In the genomic region with DNA sequence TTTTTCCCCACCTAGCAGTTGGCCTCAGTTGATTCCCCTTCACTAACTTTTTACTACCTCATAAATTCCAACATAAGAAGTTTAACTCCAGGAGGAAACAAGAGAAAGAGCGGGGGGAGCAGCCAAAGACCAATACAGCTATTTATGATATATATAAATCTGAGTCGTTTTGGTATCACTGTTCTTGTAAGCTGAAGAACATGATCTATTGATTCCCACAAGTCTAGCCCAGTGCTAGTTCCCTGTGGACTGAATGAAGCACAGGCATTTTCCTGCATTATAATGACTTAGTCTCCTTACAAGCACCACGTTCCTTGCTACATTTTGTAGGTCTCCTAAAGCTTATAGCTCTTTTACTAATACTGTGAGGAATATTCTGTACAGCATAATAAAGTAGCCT, we compare ENCODE assay signal across 28 mouse cellular contexts.
"Had no signal": no experiment of that assay in that cellular context is flagged by ENCODE, and none has a peak within 500 bp of the region (broad histone marks: within the 10 kb centered on the region; RNA-seq: fewer than 3 reads in every experiment).

No protein-coding gene starts in this region.

- ATAC-seq: forebrain, embryonic 16.5 days; hindbrain, embryonic 16.5 days; inflammation-experienced regulatory T-cells, adult 6 months; intestine, embryonic 15.5 days; intestine, postnatal 0 days had no signal

- H3K4me2 ChIP-seq: heart, embryonic 12.5 days; hindbrain, embryonic 12.5 days; hindbrain, embryonic 14.5 days; intestine, embryonic 15.5 days; limb, embryonic 12.5 days; liver, embryonic 11.5 days; liver, embryonic 13.5 days; liver, embryonic 15.5 days had no signal

- H3K4me1 ChIP-seq: heart, embryonic 10.5 days; heart, embryonic 12.5 days; hindbrain, embryonic 10.5 days; hindbrain, embryonic 12.5 days; intestine, embryonic 15.5 days; liver, embryonic 13.5 days; liver, embryonic 15.5 days had no signal

- H3K9me3 ChIP-seq: heart, embryonic 10.5 days; heart, embryonic 12.5 days; hindbrain, embryonic 10.5 days; hindbrain, embryonic 12.5 days; intestine, embryonic 15.5 days; limb, embryonic 12.5 days; liver, embryonic 13.5 days; liver, embryonic 15.5 days had no signal

- H3K27ac ChIP-seq: gastrocnemius, adult 2 months; heart, embryonic 10.5 days; hindbrain, embryonic 10.5 days; hindbrain, embryonic 12.5 days; hindbrain, embryonic 14.5 days; intestine, embryonic 15.5 days; layer of hippocampus, adult 2 months; limb, embryonic 12.5 days; liver, embryonic 13.5 days; liver, embryonic 15.5 days had no signal

- H3K36me3 ChIP-seq: heart, embryonic 10.5 days; heart, embryonic 12.5 days; hindbrain, embryonic 10.5 days; hindbrain, embryonic 12.5 days; intestine, embryonic 15.5 days; limb, embryonic 12.5 days; liver, embryonic 13.5 days; liver, embryonic 15.5 days had no signal

- H3K4me3 ChIP-seq: gastrocnemius, adult 2 months; heart, embryonic 10.5 days; heart, embryonic 12.5 days; hindbrain, embryonic 10.5 days; hindbrain, embryonic 12.5 days; intestine, embryonic 15.5 days; layer of hippocampus, adult 2 months; limb, embryonic 12.5 days; liver, embryonic 13.5 days; liver, embryonic 15.5 days had no signal

- H3K9ac ChIP-seq: heart, embryonic 12.5 days; hindbrain, embryonic 12.5 days; hindbrain, embryonic 14.5 days; intestine, embryonic 15.5 days; limb, embryonic 12.5 days; liver, embryonic 13.5 days; liver, embryonic 15.5 days had no signal

- DNase-seq: gastrocnemius, adult 2 months; gastrocnemius, postnatal 10 days; gastrocnemius, postnatal 25 days; heart, adult 18-20 months; heart, postnatal 10 days; heart, postnatal 4 days; kidney, adult 2 months; kidney, adult 9 months; kidney, postnatal 4 days; layer of hippocampus, adult 9-11 months; layer of hippocampus, postnatal 36 days; left cerebral cortex, postnatal 4 days; liver; liver, embryonic 13.5 days had no signal

- H3K27me3 ChIP-seq: heart, embryonic 12.5 days; hindbrain, embryonic 12.5 days; intestine, embryonic 15.5 days; limb, embryonic 12.5 days; liver, embryonic 13.5 days; liver, embryonic 15.5 days had no signal
